Mouse (Mus musculus): ENCODE measurements around the gene Gpr155.

Gene Gpr155

GRCm38 (mm10) chr2:73387806-73388205 lies 1.4 kb upstream of the Gpr155 start:
- peak; percentile 17 to 21 for DNase-seq (ENCODE audit: low spot score in 2 of 2)

GRCm38 (mm10) chr2:73385641-73386355 lies 574 bp downstream of the Gpr155 start:
- DNase-seq (ENCODE audit: low spot score in 2 of 2): peak; percentile 4 to 13

GRCm38 (mm10) chr2:73385172-73385571 lies 1.2 kb downstream of the Gpr155 start:
- no peak for DNase-seq (ENCODE audit: low spot score in 2 of 2)

- DNase-seq (ENCODE audit: low spot score in 2 of 2): no peak
These were observed 5.9 kb downstream of the Gpr155 start for GRCm38 (mm10) chr2:73380298-73380975.

GRCm38 (mm10) chr2:73379656-73380055 lies 6.7 kb downstream of the Gpr155 start:
- DNase-seq (ENCODE audit: low spot score in 2 of 2): no peak

- DNase-seq (ENCODE audit: low spot score in 2 of 2): no peak
These were observed 8.0 kb downstream of the Gpr155 start for GRCm38 (mm10) chr2:73378326-73378725.

GRCm38 (mm10) chr2:73371530-73372335 lies 14.6 kb downstream of the Gpr155 start:
- DNase-seq (ENCODE audit: low spot score in 2 of 2): peak in 1 of 2 experiments; percentile 8

- no peak for DNase-seq (ENCODE audit: low spot score in 2 of 2)
These were observed 22.9 kb downstream of the Gpr155 start for GRCm38 (mm10) chr2:73363448-73363847.

- DNase-seq (ENCODE audit: low spot score in 2 of 2): no peak
These were observed 25.8 kb downstream of the Gpr155 start for GRCm38 (mm10) chr2:73360536-73360935.

- DNase-seq (ENCODE audit: low spot score in 2 of 2): no peak
These were observed 26.4 kb downstream of the Gpr155 start for GRCm38 (mm10) chr2:73359941-73360340.

GRCm38 (mm10) chr2:73357004-73357403 lies 29.4 kb downstream of the Gpr155 start:
- no peak for DNase-seq (ENCODE audit: low spot score in 2 of 2)

GRCm38 (mm10) chr2:73351927-73352374 lies 34.4 kb downstream of the Gpr155 start:
- peak; percentile 50 to 51 for DNase-seq (ENCODE audit: low spot score in 2 of 2)

GRCm38 (mm10) chr2:73351496-73351895 lies 34.9 kb downstream of the Gpr155 start:
- DNase-seq (ENCODE audit: low spot score in 2 of 2): peak in 1 of 2 experiments; percentile 3

- no peak for DNase-seq (ENCODE audit: low spot score in 2 of 2)
These were observed 38.2 kb downstream of the Gpr155 start for GRCm38 (mm10) chr2:73348221-73348620.

GRCm38 (mm10) chr2:73347766-73348165 lies 38.6 kb downstream of the Gpr155 start:
- DNase-seq (ENCODE audit: low spot score in 2 of 2): no peak

GRCm38 (mm10) chr2:73347136-73347535 lies 39.2 kb downstream of the Gpr155 start:
- no peak for DNase-seq (ENCODE audit: low spot score in 2 of 2)

- DNase-seq (ENCODE audit: low spot score in 2 of 2): no peak
These were observed 39.9 kb downstream of the Gpr155 start for GRCm38 (mm10) chr2:73346345-73347086.

- no peak for DNase-seq (ENCODE audit: low spot score in 2 of 2)
These were observed 41.2 kb downstream of the Gpr155 start for GRCm38 (mm10) chr2:73345204-73345603.

GRCm38 (mm10) chr2:73343701-73344100 lies 42.7 kb downstream of the Gpr155 start:
- DNase-seq (ENCODE audit: low spot score in 2 of 2): no peak

GRCm38 (mm10) chr2:73338415-73338814 lies 48.0 kb downstream of the Gpr155 start:
- DNase-seq (ENCODE audit: low spot score in 2 of 2): no peak

GRCm38 (mm10) chr2:73335949-73336348 lies 50.4 kb downstream of the Gpr155 start:
- DNase-seq (ENCODE audit: low spot score in 2 of 2): no peak

GRCm38 (mm10) chr2:73325871-73326270 lies 60.5 kb downstream of the Gpr155 start:
- DNase-seq (ENCODE audit: low spot score in 2 of 2): peak in 1 of 2 experiments; percentile 8
